Mouse (Mus musculus): ENCODE data around the gene Syf2. TPM values are rescaled to one million over a fixed set of nuclear protein-coding genes. Genes with fewer than 3 reads are reported as not detected.
"Not testable (repeated sequence)": the region's sequence is repeated elsewhere in the genome, so short reads cannot be mapped to it uniquely, and the experiment has no call there.

The Syf2 gene
- polyA plus RNA-seq, 1 experiment, result 24.3 TPM

DNA sequence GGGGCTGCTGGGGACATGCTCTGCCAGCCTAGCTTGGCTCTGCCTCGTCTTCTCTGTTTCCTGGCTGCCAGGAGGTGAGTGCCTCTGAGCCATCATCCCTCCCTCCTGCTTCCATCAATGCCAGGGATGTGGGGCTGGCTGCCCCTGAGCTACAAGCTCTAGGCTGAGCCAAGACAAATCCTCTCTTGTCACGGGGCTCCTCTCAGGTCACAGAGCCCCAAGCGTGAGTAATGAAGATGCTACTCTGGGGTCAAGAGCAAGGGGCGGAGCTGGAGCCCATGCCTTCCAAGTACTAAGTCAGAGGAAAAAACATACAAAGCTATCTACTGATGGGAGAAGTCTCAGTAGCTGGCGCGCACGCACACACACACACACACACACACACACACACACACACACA lies 27.7 kb upstream of the Syf2 start:
- no peaks in the 10 kb centered on the region for H3K4me1 ChIP-seq (ENCODE audit: control insufficient read depth, insufficient read depth, low read length)
- no peaks in the 10 kb centered on the region for H3K27me3 ChIP-seq (ENCODE audit: control insufficient read depth, insufficient read depth, low read length)
- TF ChIP-seq POLR2A (IDR thresholded peaks at IDR 0.05; ENCODE audit: control insufficient read depth, low read depth, low read length) (no peak), CTCF (IDR thresholded peaks at IDR 0.05; ENCODE audit: control insufficient read depth, insufficient read depth, insufficient replicate concordance, low read depth, low read length) (no peak)
- no peaks in the 10 kb centered on the region for H3K36me3 ChIP-seq (ENCODE audit: control insufficient read depth, insufficient read depth, low read length)
- H3K4me3 ChIP-seq (ENCODE audit: control insufficient read depth, low read depth, low read length), result no peak overlapping the region
- H3K27ac ChIP-seq (ENCODE audit: control insufficient read depth, insufficient read depth, low read depth, low read length), result no peak overlapping the region

DNA sequence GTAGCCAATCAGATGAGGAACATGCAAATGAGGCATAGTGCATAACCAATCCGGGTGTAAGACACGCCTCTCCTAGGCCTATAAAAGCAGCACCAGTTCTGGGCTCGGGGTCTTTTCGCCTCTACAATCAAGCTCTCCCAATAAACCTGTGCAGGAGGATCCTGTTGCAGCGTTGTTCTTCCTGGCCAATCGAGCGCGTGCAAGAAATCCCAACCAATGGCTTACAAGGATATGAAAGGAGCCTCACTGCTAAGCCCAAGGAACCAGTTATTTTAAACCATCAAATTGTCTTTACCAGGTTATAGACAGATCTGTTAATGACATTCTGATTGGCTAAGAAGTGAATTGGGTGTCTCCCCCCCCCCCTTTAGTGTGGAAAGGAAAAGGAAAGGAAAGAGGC lies 19.3 kb upstream of the Syf2 start:
- H3K36me3 ChIP-seq (ENCODE audit: control insufficient read depth, insufficient read depth, low read length); H3K27me3 ChIP-seq (ENCODE audit: control insufficient read depth, insufficient read depth, low read length); H3K4me1 ChIP-seq (ENCODE audit: control insufficient read depth, insufficient read depth, low read length); H3K27ac ChIP-seq (ENCODE audit: control insufficient read depth, insufficient read depth, low read depth, low read length): not testable (repeated sequence)
- peak overlapping the region; percentile 65; the same call in 1 of the 2 replicates for H3K4me3 ChIP-seq (ENCODE audit: control insufficient read depth, low read depth, low read length)

DNA sequence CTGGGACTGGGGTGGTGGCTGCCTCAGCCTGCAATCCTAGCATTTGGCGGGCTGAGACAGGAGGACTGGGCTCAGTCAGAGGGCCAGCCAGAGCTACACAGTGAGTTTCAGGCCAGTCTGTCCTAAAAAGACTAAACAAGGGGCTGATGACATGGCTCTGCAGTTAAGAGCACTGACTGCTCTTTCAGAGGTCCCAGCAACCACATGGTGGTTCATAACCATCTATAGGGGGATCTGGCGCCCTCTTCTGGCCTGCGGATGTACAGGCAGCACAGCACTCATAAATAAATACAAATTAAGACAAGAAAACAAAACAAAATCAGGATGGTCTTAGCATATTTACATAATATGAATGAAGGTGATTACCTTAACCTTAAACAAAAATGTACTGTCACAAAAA lies 17.3 kb upstream of the Syf2 start:
- peaks cover 5% of the 10 kb centered on the region for H3K4me1 ChIP-seq (ENCODE audit: control insufficient read depth, insufficient read depth, low read length)
- H3K4me3 ChIP-seq (ENCODE audit: control insufficient read depth, low read depth, low read length), result peak overlapping the region; percentile 12
- H3K36me3 ChIP-seq (ENCODE audit: control insufficient read depth, insufficient read depth, low read length), result no peaks in the 10 kb centered on the region
- TF ChIP-seq CTCF (IDR thresholded peaks at IDR 0.05; ENCODE audit: control insufficient read depth, insufficient read depth, insufficient replicate concordance, low read depth, low read length), result peak; percentile 66; the same call in 1 of the 2 replicates
- no peak for TF ChIP-seq POLR2A (IDR thresholded peaks at IDR 0.05; ENCODE audit: control insufficient read depth, low read depth, low read length)
- no peaks in the 10 kb centered on the region for H3K27me3 ChIP-seq (ENCODE audit: control insufficient read depth, insufficient read depth, low read length)
- no peak overlapping the region for H3K27ac ChIP-seq (ENCODE audit: control insufficient read depth, insufficient read depth, low read depth, low read length)

DNA sequence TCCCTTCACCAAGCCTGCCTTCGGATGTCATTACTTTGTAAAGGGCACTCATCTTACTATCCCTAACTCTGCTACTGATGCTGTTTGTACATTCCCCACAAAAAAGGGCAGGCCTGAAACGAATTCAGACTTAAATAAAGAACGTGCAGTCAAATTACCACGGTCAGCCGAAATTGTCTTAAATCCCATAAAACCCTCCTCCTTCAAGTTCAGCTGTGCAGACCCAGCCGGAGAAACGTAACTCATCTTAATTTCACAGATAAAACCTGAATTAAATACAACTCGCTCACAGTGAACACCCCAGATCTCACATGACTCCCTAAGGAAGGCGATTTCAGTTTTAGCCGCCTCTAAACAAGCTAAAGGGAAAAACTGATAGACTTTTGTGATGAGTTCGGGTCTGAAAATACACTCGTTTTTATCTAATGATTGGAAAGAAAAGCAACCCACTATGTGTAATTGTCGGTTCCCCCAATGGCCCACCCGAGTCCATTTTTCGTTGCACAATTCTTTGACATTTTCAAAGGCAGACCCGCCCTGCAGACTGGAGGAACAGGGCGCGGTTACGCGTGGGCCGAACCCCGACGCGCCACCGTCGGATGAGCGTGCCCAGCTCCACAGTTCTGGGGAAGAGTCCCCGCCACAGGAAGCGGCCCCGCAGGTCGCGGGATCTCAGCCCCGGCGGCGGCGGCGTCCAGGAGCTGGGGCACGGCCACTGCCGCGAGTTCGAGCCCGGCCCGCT lies 16.4 kb upstream of the Syf2 start:
- Histone ChIP-seq H3K27ac (ENCODE audit: control insufficient read depth, insufficient read depth, low read depth, low read length) (peak overlapping the region; percentile 46), H3K4me3 (ENCODE audit: control insufficient read depth, low read depth, low read length) (peak overlapping the region; percentile 88), H3K36me3 (ENCODE audit: control insufficient read depth, insufficient read depth, low read length) (no peaks in the 10 kb centered on the region), H3K4me1 (ENCODE audit: control insufficient read depth, insufficient read depth, low read length) (peaks cover 7% of the 10 kb centered on the region), H3K27me3 (ENCODE audit: control insufficient read depth, insufficient read depth, low read length) (no peaks in the 10 kb centered on the region)
- TF ChIP-seq POLR2A (IDR thresholded peaks at IDR 0.05; ENCODE audit: control insufficient read depth, low read depth, low read length) (no peak), CTCF (IDR thresholded peaks at IDR 0.05; ENCODE audit: control insufficient read depth, insufficient read depth, insufficient replicate concordance, low read depth, low read length) (no peak)

DNA sequence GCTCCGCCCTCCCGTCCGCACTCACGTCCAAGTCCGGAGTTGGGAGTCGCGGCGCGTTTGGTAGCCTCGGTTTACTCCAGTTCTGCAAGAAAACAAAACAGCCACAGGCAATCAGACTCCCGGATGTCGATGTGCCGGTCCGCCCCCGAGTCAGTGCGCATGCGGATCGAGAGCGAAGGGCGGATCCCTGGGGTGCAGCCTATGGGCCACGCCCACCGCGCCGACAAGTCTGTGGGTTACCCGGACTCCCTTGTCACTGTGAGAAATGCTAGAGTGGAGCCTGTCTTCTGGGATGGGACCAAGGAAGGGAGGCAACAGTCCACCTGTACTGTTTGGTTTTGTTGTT lies 15.9 kb upstream of the Syf2 start, which contains the start of gene Tmem50a:
Gene Tmem50a (minus strand): TSS at position 161 of the 346 bp plus-strand sequence.
- no peaks in the 10 kb centered on the region for H3K36me3 ChIP-seq (ENCODE audit: control insufficient read depth, insufficient read depth, low read length)
- no peaks in the 10 kb centered on the region for H3K27me3 ChIP-seq (ENCODE audit: control insufficient read depth, insufficient read depth, low read length)
- peaks cover 7% of the 10 kb centered on the region for H3K4me1 ChIP-seq (ENCODE audit: control insufficient read depth, insufficient read depth, low read length)
- peak within 1 kb of the TSS; percentile 88 for H3K4me3 ChIP-seq (ENCODE audit: control insufficient read depth, low read depth, low read length)
- H3K27ac ChIP-seq (ENCODE audit: control insufficient read depth, insufficient read depth, low read depth, low read length), result peak within 1 kb of the TSS; percentile 46
- TF ChIP-seq CTCF (IDR thresholded peaks at IDR 0.05; ENCODE audit: control insufficient read depth, insufficient read depth, insufficient replicate concordance, low read depth, low read length), result no peak
- TF ChIP-seq POLR2A (IDR thresholded peaks at IDR 0.05; ENCODE audit: control insufficient read depth, low read depth, low read length), result peak; percentile 65

DNA sequence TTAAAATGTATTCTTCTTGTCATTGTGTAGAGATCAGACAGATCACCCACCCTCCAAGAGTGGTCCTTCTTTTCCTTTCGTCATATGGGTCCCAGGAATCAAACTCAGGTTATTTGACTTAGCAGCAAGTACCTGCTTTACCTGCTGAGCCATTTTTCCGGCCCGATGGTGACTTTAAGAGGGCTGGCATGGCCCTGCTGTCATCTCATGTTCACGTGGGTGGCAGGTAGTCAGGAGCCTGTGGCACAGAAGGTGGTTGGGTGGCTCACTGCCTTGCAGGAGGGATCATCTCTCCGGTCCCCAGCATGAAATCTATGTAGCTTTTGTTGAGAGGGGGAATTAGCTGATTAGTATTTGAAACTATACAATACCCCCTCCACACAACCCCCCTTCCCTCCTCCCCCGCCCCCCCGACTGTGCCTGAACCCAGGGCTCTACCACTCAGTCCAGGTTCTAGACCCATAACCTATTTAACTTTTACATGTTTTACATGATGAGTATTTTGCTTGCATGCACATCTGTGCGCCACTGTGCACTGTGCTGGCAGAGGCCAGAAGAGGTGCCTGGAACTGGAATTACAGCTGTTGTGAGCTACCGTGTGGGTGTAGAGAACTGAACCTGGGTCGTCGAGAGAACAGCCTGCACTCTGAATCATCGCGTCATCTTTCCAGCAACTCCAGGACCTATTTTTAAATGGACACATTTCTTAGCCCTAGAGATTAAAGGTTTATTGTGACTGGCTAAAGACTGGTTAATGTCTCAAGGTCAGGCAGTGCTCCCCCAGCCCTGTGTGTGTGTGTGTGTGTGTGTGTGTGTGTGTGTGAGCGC lies 15.3 kb upstream of the Syf2 start:
- Histone ChIP-seq H3K4me1 (ENCODE audit: control insufficient read depth, insufficient read depth, low read length) (peaks cover 9% of the 10 kb centered on the region), H3K36me3 (ENCODE audit: control insufficient read depth, insufficient read depth, low read length) (no peaks in the 10 kb centered on the region), H3K27ac (ENCODE audit: control insufficient read depth, insufficient read depth, low read depth, low read length) (peak overlapping the region; percentile 46; the same call in 1 of the 2 replicates), H3K27me3 (ENCODE audit: control insufficient read depth, insufficient read depth, low read length) (no peaks in the 10 kb centered on the region), H3K4me3 (ENCODE audit: control insufficient read depth, low read depth, low read length) (peak overlapping the region; percentile 88)
- TF ChIP-seq POLR2A (IDR thresholded peaks at IDR 0.05; ENCODE audit: control insufficient read depth, low read depth, low read length) (no peak), CTCF (IDR thresholded peaks at IDR 0.05; ENCODE audit: control insufficient read depth, insufficient read depth, insufficient replicate concordance, low read depth, low read length) (no peak)

DNA sequence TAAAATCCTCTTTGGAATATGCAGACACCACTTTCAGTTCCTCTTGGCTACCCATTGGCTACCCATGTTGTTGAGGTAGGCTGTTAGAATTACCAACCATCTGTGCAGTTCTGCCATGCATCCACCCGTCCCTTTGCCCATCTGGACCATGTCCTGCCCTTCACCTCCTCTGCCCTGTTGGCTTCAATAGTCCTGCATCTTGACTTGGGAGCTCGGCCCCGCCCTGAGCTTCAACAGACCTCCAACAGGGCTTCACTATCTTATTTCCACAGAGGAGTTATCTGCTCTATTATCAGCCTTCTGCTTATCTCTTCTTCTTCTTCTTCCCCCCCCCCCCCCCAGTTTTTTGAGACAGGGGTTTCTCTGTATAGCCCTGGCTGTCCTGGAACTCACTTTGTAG lies 13.5 kb upstream of the Syf2 start:
- peaks cover 11% of the 10 kb centered on the region for H3K4me1 ChIP-seq (ENCODE audit: control insufficient read depth, insufficient read depth, low read length)
- no peak for TF ChIP-seq POLR2A (IDR thresholded peaks at IDR 0.05; ENCODE audit: control insufficient read depth, low read depth, low read length)
- no peak for TF ChIP-seq CTCF (IDR thresholded peaks at IDR 0.05; ENCODE audit: control insufficient read depth, insufficient read depth, insufficient replicate concordance, low read depth, low read length)

More for the DNA sequence above, 13.5 kb upstream of the Syf2 start:
- Histone ChIP-seq H3K4me3 (ENCODE audit: control insufficient read depth, low read depth, low read length) (no peak overlapping the region), H3K36me3 (ENCODE audit: control insufficient read depth, insufficient read depth, low read length) (no peaks in the 10 kb centered on the region), H3K27ac (ENCODE audit: control insufficient read depth, insufficient read depth, low read depth, low read length) (no peak overlapping the region), H3K27me3 (ENCODE audit: control insufficient read depth, insufficient read depth, low read length) (no peaks in the 10 kb centered on the region)
